Mouse (Mus musculus) urinary bladder, postnatal 14 days (tissue): Measurements from ENCODE around the gene Ceacam9.

Experiments
- DNase-seq: peaks from one replicate; pipeline ENCODE4 v3.0.0; 2021; ENCODE audit warnings: low spot score

Gene Ceacam9

GRCm38 (mm10) chr7:16739056-16739604 lies 17.4 kb downstream of the Ceacam9 start:
- no peak for DNase-seq

GRCm38 (mm10) chr7:16745373-16745772 lies 23.6 kb downstream of the Ceacam9 start:
- no peak for DNase-seq

- peak; percentile 61 for DNase-seq
These were observed 24.4 kb downstream of the Ceacam9 start for GRCm38 (mm10) chr7:16746093-16746492.

- DNase-seq, result no peak
These were observed 25.9 kb downstream of the Ceacam9 start for GRCm38 (mm10) chr7:16747656-16748055.

- peak; percentile 60 for DNase-seq
These were observed 30.3 kb downstream of the Ceacam9 start for GRCm38 (mm10) chr7:16752016-16752415.

- no peak for DNase-seq
These were observed 33.8 kb downstream of the Ceacam9 start for GRCm38 (mm10) chr7:16755362-16756017.

- no peak for DNase-seq
These were observed 37.3 kb downstream of the Ceacam9 start for GRCm38 (mm10) chr7:16758872-16759574.

- peak; percentile 61 for DNase-seq
These were observed 38.6 kb downstream of the Ceacam9 start for GRCm38 (mm10) chr7:16760292-16760691.

GRCm38 (mm10) chr7:16761005-16761481 lies 39.3 kb downstream of the Ceacam9 start:
- peak; percentile 85 for DNase-seq

- DNase-seq, result peak; percentile 26
These were observed 39.9 kb downstream of the Ceacam9 start for GRCm38 (mm10) chr7:16761630-16762029.

- peak; percentile 45 for DNase-seq
These were observed 41.9 kb downstream of the Ceacam9 start for GRCm38 (mm10) chr7:16763463-16764218.

- no peak for DNase-seq
These were observed 44.7 kb downstream of the Ceacam9 start for GRCm38 (mm10) chr7:16766443-16766842.
